Mouse (Mus musculus) kidney, adult 10 weeks (tissue): ENCODE results near the gene Timm50. TPM values are rescaled to one million over a fixed set of nuclear protein-coding genes. Genes with fewer than 3 reads are reported as not detected.

ENCODE experiments used
- polyA plus RNA-seq: library from polyadenylated mRNA; stranded (reverse); fragments of 350-450 nt; fragmentation: Illumina TruSeq; extraction: RNeasy Lipid Tissue Mini Kit (QIAGEN cat#74804); gene quantifications from one replicate; pipeline ENCODE4 v1.2.3, GENCODE M21; 2014; ENCODE audit warnings: low read depth, low replicate concordance

Timm50 gene
- 9.1 TPM for polyA plus RNA-seq

GRCm38 (mm10) chr7:28311926-28312543, at the start of gene Timm50:
TSS of gene Timm50 (minus strand) at chr7:28312072.

GRCm38 (mm10) chr7:28350155-28350883, 38.4 kb upstream of the Timm50 start, which contains the start of gene Rps16:
TSS of gene Rps16 (plus strand) at chr7:28350652.

GRCm38 (mm10) chr7:28338108-28338998, 26.5 kb upstream of the Timm50 start, which contains the start of gene Supt5:
TSS of gene Supt5 (minus strand) at chr7:28338746.

GRCm38 (mm10) chr7:28301616-28302433, 10.0 kb downstream of the Timm50 start, which contains the start of gene Dll3:
TSS of gene Dll3 (minus strand) at chr7:28302238.

GRCm38 (mm10) chr7:28290638-28291590, 21.0 kb downstream of the Timm50 start, which contains the start of gene Selenov:
TSS of gene Selenov (minus strand) at chr7:28291186.

GRCm38 (mm10) chr7:28277615-28278278, 34.1 kb downstream of the Timm50 start, which contains the start of gene Eid2b:
TSS of gene Eid2b (plus strand) at chr7:28277739.

GRCm38 (mm10) chr7:28267129-28268041, 44.5 kb downstream of the Timm50 start, which contains the start of gene Eid2:
TSS of gene Eid2 (plus strand) at chr7:28267881.

Other genes starting within 250 kb of the Timm50 start
- not detected for gene Fcgbp, start 240.8 kb downstream of the Timm50 start, polyA plus RNA-seq
- gene 9530053A07Rik, start 182.6 kb downstream of the Timm50 start, polyA plus RNA-seq = not detected
- 8.0 TPM for gene Fbl, start 142.4 kb downstream of the Timm50 start, polyA plus RNA-seq
- 0.36 TPM for gene Dyrk1b, start 132.6 kb downstream of the Timm50 start, polyA plus RNA-seq
- 8.1 TPM for gene Eid2, start 44.2 kb downstream of the Timm50 start, polyA plus RNA-seq
- 15.5 TPM for gene Eid2b, start 34.3 kb downstream of the Timm50 start, polyA plus RNA-seq
- not detected for gene Selenov, start 20.9 kb downstream of the Timm50 start, polyA plus RNA-seq
- not detected for gene Dll3, start 9.8 kb downstream of the Timm50 start, polyA plus RNA-seq
- 21.8 TPM for gene Supt5, start 26.7 kb upstream of the Timm50 start, polyA plus RNA-seq
- 90.5 TPM for gene Rps16, start 38.6 kb upstream of the Timm50 start, polyA plus RNA-seq
- gene Plekhg2, start 60.5 kb upstream of the Timm50 start, polyA plus RNA-seq = 0.69 TPM
- gene Zfp36, start 68.2 kb upstream of the Timm50 start, polyA plus RNA-seq = 31.6 TPM
- gene Med29, start 80.6 kb upstream of the Timm50 start, polyA plus RNA-seq = 1.8 TPM
- gene Paf1, start 80.9 kb upstream of the Timm50 start, polyA plus RNA-seq = 45.1 TPM
- gene Gmfg, start 125.4 kb upstream of the Timm50 start, polyA plus RNA-seq = 5.2 TPM
- gene Lrfn1, start 139.9 kb upstream of the Timm50 start, polyA plus RNA-seq = 0.12 TPM
- not detected for gene Ifnl2, start 198.4 kb upstream of the Timm50 start, polyA plus RNA-seq
- gene Ifnl3, start 210.8 kb upstream of the Timm50 start, polyA plus RNA-seq = not detected
- gene Sycn, start 228.8 kb upstream of the Timm50 start, polyA plus RNA-seq = not detected
- gene Nccrp1, start 235.2 kb upstream of the Timm50 start, polyA plus RNA-seq = 0.49 TPM